Mouse (Mus musculus): ENCODE results near the gene Hectd2. TPM values are rescaled to one million over a fixed set of nuclear protein-coding genes. Genes with fewer than 3 reads are reported as not detected.

The Hectd2 gene
- polyA plus RNA-seq, 1 experiment from 2014 or later: 1.9 TPM

DNA sequence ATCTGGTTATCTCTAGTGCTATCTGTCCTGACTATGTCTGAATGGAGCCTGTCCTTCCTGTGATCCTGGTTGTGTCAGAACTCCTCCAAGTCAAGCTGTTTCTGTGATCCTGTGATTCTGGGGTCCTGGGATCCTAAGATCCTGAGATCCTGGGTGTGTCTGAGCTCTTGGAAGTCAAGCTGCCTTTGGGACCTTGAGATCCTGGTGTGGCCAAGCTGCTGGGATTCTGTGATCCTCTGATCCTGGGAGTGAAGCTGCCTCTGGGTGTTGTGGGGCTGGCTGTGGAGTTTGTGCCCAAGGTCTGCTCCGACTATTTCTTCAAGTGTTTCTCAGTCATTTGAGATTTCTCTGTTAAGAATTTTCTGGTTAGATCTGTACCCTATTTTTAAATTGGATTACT lies 98.2 kb downstream of the Hectd2 start:
- Histone ChIP-seq H3K9me3 (no peaks in the 10 kb centered on the region), H3K36me3 (no peaks in the 10 kb centered on the region), H3K4me1 (replicated peaks) (no peaks in the 10 kb centered on the region), H3K4me3 (replicated peaks) (no peak overlapping the region), H3K4me2 (no peak overlapping the region), H3K27me3 (no peaks in the 10 kb centered on the region), H3K9ac (replicated peaks) (no peak overlapping the region), H3K27ac (no peak overlapping the region)
- ATAC-seq (ENCODE audit: insufficient number of reproducible peaks, insufficient read depth, low FRiP score, low TSS enrichment, low read depth): no peak
- 88% methylated on average over 1 of the region's 1 CpGs for WGBS

DNA sequence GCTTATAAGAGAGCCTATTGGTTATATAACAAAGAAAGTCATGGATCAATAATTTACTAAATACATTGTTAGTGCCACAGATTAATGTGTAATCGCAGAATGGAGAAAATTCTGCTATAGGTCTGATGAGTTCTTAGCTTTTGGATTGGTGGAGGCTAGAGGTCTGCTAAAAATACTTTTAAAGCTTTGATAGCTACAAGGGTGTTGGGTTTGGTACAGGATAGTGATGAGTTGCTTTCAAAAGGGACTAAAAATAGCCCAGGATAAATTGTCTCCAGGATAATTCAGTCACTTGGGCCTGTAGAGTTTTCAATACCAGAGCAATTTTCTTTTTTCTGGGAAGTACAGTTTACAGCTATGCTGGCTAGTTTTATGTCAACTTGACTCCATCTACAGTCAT lies 108.3 kb downstream of the Hectd2 start:
- ATAC-seq (ENCODE audit: insufficient number of reproducible peaks, insufficient read depth, low FRiP score, low TSS enrichment, low read depth): no peak
- Histone ChIP-seq H3K9me3 (no peaks in the 10 kb centered on the region), H3K27ac (no peak overlapping the region), H3K27me3 (no peaks in the 10 kb centered on the region; the same call in 1 of the 2 replicates), H3K4me2 (no peak overlapping the region), H3K4me1 (replicated peaks) (no peaks in the 10 kb centered on the region), H3K36me3 (no peaks in the 10 kb centered on the region), H3K4me3 (replicated peaks) (no peak overlapping the region), H3K9ac (replicated peaks) (no peak overlapping the region)
- WGBS: 90% methylated on average over 1 of the region's 1 CpGs

DNA sequence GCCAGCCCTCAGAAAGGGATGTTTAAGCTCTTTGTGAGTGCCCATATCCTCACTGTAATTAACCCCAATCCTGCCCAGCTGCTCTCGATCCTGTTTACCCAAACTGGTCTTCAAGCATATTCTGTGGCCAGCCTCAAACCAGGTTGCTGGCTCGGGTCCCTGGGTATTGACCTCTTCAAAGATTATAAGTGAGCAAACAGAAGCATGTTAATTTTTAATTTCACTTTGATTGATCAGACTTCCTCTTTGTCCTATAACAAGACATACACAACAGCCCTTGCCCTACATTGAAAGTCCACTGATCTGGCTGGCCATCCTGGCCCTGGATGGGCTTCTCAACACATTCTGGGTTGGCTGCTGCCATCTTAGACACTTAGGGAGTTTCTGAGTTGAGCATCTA lies 109.5 kb downstream of the Hectd2 start:
- ATAC-seq (ENCODE audit: insufficient number of reproducible peaks, insufficient read depth, low FRiP score, low TSS enrichment, low read depth): no peak
- no peak overlapping the region for H3K4me3 ChIP-seq (replicated peaks)
- no peak overlapping the region for H3K27ac ChIP-seq
- no peaks in the 10 kb centered on the region for H3K9me3 ChIP-seq
- H3K27me3 ChIP-seq: no peaks in the 10 kb centered on the region; the same call in 1 of the 2 replicates
- 80% methylated on average over 2 of the region's 2 CpGs for WGBS
- no peaks in the 10 kb centered on the region for H3K36me3 ChIP-seq
- H3K9ac ChIP-seq (replicated peaks): no peak overlapping the region
- no peak overlapping the region for H3K4me2 ChIP-seq
- H3K4me1 ChIP-seq (replicated peaks): no peaks in the 10 kb centered on the region; the same call in 1 of the 2 replicates

DNA sequence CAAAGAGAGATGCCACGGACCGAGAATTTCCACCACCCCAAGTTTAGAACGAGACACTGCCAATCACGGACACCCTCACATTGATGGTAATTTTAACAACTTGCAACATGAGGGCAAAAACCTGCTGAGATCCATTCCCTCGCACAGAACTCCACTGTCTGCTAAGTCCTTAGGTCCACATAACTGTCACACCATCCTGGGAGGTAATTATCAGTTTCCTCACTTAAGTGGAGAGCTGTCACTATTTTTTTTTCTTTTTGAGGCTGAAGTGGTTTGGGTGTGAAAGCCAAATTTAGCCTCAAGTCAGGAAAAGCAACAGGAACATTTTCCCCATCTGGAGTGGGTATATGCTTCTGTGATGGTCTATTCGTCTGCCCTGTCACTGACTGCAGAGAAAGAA lies 110.0 kb downstream of the Hectd2 start:
- Histone ChIP-seq H3K27ac (no peak overlapping the region), H3K9me3 (no peaks in the 10 kb centered on the region), H3K9ac (replicated peaks) (no peak overlapping the region), H3K4me1 (replicated peaks) (no peaks in the 10 kb centered on the region; the same call in 1 of the 2 replicates), H3K4me3 (replicated peaks) (no peak overlapping the region), H3K4me2 (no peak overlapping the region), H3K27me3 (no peaks in the 10 kb centered on the region; the same call in 1 of the 2 replicates), H3K36me3 (no peaks in the 10 kb centered on the region)
- WGBS: 72% methylated on average over 6 of the region's 6 CpGs
- no peak for ATAC-seq (ENCODE audit: insufficient number of reproducible peaks, insufficient read depth, low FRiP score, low TSS enrichment, low read depth)

DNA sequence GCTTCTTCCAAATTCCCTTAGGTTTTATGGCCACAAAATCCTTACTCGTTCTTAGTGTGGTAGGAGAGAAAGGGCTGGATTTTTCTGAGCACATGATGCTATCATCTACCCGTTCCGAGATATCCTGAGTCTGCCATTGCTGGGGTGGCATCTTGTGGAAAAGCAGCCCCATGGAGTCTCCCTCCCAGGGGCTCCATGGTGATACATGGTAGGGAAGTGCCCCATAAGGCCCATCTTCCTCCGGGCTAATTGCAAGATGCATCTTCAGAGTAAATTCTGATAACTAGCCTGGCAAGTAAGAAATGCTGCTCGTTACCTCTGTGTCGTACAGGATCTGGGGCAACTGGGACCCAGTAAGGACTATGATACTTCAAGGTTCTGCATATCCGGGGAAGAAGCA lies 110.8 kb downstream of the Hectd2 start:
- WGBS: 87% methylated on average over 7 of the region's 7 CpGs
- ATAC-seq (ENCODE audit: insufficient number of reproducible peaks, insufficient read depth, low FRiP score, low TSS enrichment, low read depth): no peak

DNA sequence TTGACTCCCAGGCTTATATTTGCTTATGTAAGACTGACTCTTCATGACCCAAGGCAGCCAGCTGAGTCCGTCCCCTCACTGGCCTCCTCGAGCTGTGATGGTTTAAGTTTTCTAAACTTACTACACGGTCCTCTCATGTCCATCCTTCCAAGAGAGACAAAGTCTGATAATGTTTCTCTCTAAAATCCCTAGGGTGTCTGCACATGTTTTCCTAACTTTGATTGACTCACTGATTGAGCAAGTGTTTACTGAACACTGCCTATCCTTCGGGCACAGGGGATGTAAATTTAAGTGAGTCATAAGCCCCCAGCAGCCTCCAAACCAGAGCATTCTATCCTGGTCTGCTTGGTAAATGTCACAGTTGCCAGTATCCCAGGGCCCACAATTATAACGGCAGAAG lies 111.2 kb downstream of the Hectd2 start:
- Histone ChIP-seq H3K4me3 (replicated peaks) (no peak overlapping the region), H3K9ac (replicated peaks) (no peak overlapping the region), H3K27me3 (no peaks in the 10 kb centered on the region; the same call in 1 of the 2 replicates), H3K4me1 (replicated peaks) (peaks cover 8% of the 10 kb centered on the region), H3K36me3 (no peaks in the 10 kb centered on the region), H3K27ac (no peak overlapping the region), H3K4me2 (no peak overlapping the region), H3K9me3 (no peaks in the 10 kb centered on the region)
- whole genome bisulfite sequencing: 69% methylated on average over 5 of the region's 5 CpGs
- ATAC-seq (ENCODE audit: insufficient number of reproducible peaks, insufficient read depth, low FRiP score, low TSS enrichment, low read depth): no peak

More for the DNA sequence above, 110.8 kb downstream of the Hectd2 start:
- H3K27me3 ChIP-seq: no peaks in the 10 kb centered on the region; the same call in 1 of the 2 replicates
- no peaks in the 10 kb centered on the region for H3K9me3 ChIP-seq
- no peak overlapping the region for H3K27ac ChIP-seq
- no peak overlapping the region for H3K4me3 ChIP-seq (replicated peaks)
- H3K4me2 ChIP-seq: no peak overlapping the region
- no peak overlapping the region for H3K9ac ChIP-seq (replicated peaks)
- H3K36me3 ChIP-seq: no peaks in the 10 kb centered on the region
- peaks cover 3% of the 10 kb centered on the region for H3K4me1 ChIP-seq (replicated peaks)

DNA sequence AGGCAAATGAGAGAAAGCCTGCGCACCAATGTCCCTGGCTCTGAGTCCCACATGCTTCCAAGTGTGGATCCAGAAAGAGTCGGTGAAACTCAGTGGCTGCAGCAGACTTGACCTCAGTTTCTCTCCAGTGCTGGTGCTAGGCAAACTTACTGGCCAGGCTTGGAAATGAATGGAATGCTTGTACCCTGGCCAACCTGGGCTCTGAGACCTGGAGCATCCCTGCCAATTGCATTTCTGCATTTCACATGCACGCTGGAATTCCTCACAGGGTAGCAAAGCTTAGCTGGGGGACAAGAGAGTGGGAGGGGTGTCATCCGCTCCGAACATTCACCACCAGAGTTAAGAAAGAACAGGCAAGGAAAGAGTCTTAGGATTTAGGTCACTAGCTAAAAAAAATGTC lies 112.0 kb downstream of the Hectd2 start:
- H3K9ac ChIP-seq (replicated peaks): no peak overlapping the region
- ATAC-seq (ENCODE audit: insufficient number of reproducible peaks, insufficient read depth, low FRiP score, low TSS enrichment, low read depth): no peak
- no peaks in the 10 kb centered on the region for H3K9me3 ChIP-seq
- no peak overlapping the region for H3K27ac ChIP-seq
- H3K4me1 ChIP-seq (replicated peaks): peaks cover 8% of the 10 kb centered on the region
- H3K4me2 ChIP-seq: no peak overlapping the region
- WGBS: 91% methylated on average over 5 of the region's 5 CpGs
- H3K4me3 ChIP-seq (replicated peaks): no peak overlapping the region
- no peaks in the 10 kb centered on the region for H3K36me3 ChIP-seq
- no peaks in the 10 kb centered on the region; the same call in 1 of the 2 replicates for H3K27me3 ChIP-seq

DNA sequence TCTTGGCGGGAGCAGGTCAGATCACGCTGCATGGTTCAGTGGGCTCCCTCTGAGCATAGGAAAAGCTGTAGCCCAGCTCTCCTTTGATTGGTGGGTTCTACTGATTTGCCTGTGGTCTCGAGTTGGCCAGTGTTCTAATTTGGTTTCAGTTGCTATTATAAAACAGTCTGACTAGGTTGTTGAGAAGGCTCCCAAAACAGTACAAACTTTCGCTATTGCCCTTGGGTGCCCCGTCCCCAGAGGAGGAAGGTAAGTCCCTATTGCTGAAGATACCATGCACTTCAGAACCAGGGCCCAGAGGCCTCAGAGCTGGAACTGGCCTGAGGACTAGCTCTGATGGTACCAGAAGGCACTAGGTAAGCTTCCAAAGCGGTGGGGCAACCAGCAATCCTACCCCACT lies 112.9 kb downstream of the Hectd2 start:
- peaks cover 8% of the 10 kb centered on the region for H3K4me1 ChIP-seq (replicated peaks)
- H3K36me3 ChIP-seq: no peaks in the 10 kb centered on the region
- WGBS: 89% methylated on average over 6 of the region's 6 CpGs
- H3K4me3 ChIP-seq (replicated peaks): no peak overlapping the region
- no peak overlapping the region for H3K9ac ChIP-seq (replicated peaks)
- no peaks in the 10 kb centered on the region; the same call in 1 of the 2 replicates for H3K27me3 ChIP-seq
- ATAC-seq (ENCODE audit: insufficient number of reproducible peaks, insufficient read depth, low FRiP score, low TSS enrichment, low read depth): no peak
- H3K9me3 ChIP-seq: no peaks in the 10 kb centered on the region
- H3K4me2 ChIP-seq: no peak overlapping the region
- H3K27ac ChIP-seq: no peak overlapping the region

DNA sequence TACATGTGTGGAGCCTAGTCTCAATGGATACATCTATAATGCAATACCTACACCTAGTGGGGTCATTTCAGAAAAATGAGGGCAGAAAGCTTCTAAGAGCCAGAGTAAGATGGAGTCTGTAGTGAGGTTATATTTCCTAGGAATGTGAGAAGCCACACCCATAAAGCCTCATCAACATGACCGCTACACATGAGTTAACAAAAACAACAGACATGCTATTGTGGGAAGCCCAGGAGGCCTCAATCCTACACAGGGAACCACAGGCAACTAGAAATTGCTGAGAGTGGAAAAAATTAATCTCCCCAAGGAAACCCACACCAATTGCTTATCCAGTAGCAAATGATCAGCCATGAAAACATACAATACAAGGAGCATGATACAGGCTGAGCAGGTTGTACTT lies 113.7 kb downstream of the Hectd2 start:
- H3K4me1 ChIP-seq (replicated peaks): peaks cover 8% of the 10 kb centered on the region
- H3K27ac ChIP-seq: no peak overlapping the region
- 82% methylated on average over 1 of the region's 1 CpGs for WGBS
- H3K27me3 ChIP-seq: no peaks in the 10 kb centered on the region; the same call in 1 of the 2 replicates
- H3K36me3 ChIP-seq: no peaks in the 10 kb centered on the region
- H3K9me3 ChIP-seq: no peaks in the 10 kb centered on the region
- H3K4me3 ChIP-seq (replicated peaks): no peak overlapping the region
- ATAC-seq (ENCODE audit: insufficient number of reproducible peaks, insufficient read depth, low FRiP score, low TSS enrichment, low read depth): no peak
- H3K9ac ChIP-seq (replicated peaks): no peak overlapping the region
- H3K4me2 ChIP-seq: no peak overlapping the region

DNA sequence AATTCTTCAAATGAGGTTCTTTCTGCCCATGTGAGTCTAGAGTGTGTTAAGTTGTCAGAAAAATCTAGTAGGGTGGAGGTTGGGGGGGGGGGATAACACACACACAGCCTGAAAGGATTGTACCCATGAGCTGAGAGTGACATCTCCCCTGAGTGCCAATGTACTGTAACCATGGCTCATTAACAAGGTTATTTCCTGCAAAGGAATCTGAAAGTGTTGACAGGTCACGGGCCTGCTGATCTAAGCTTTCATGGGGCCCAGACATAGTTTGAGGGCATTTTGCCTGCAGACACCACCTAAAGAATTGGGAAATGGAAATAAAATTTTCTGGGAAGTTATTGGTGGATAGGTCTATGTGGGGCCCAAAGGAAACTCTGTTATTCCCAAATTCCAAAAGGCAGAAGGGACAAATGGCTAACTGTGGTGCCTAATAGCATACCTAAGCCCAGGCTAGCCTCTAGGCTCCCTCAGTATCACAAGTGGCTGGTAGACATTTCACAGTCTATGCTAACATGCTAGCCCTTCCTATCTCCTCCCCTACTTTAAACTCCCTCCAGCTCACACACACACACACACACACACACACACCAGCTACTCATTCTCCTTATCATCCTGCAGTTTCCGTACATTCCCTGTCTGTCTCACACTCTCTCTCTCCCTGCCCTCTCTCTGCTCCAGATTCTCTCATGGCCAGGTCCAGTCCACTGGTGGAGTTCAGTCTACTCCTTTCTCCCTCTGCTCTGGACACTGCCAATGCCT lies 114.6 kb downstream of the Hectd2 start:
- H3K4me1 ChIP-seq (replicated peaks): peaks cover 8% of the 10 kb centered on the region
- H3K4me2 ChIP-seq: no peak overlapping the region
- no peak overlapping the region for H3K27ac ChIP-seq
- H3K9ac ChIP-seq (replicated peaks): no peak overlapping the region
- no peaks in the 10 kb centered on the region for H3K9me3 ChIP-seq
- no peaks in the 10 kb centered on the region; the same call in 1 of the 2 replicates for H3K27me3 ChIP-seq
- WGBS: 70% methylated on average over 2 of the region's 2 CpGs
- H3K4me3 ChIP-seq (replicated peaks): no peak overlapping the region
- no peaks in the 10 kb centered on the region for H3K36me3 ChIP-seq
- no peak for ATAC-seq (ENCODE audit: insufficient number of reproducible peaks, insufficient read depth, low FRiP score, low TSS enrichment, low read depth)

DNA sequence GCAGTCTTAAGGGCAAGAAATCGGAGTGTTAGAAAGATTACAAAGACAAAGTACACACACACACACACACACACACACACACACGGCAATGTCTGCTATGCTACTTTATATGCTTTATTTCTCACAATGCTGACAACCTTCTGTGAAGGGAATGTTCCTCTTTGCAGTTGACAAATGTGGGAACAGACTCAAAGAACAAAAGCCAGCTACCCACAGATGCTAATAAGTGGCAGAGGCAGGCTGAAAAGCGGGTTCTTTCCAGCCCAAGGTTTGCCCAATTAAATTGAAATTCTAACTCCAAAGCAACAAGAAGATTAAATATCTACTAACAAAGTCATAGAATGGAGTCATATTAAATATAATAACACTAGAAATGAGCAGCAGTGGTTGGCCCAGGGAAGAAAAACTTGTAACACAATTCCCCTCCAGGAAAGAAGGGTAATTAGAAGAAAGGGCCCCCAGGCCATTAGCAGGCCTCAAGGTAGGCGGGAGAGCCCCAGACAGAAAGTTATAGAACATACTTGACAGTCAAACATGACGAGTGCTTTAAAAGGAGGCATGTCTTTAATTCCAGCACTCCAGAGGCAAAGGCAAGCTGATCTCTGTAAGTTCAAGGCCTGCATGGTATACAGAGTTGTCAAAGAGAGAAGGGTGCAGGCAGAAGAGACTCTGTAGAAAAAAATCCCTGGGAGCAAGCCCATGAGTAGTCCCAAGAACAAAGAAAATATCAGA lies 115.4 kb downstream of the Hectd2 start:
- no peak overlapping the region for H3K4me2 ChIP-seq
- 58% methylated on average over 5 of the region's 5 CpGs for WGBS
- no peaks in the 10 kb centered on the region for H3K36me3 ChIP-seq
- H3K9me3 ChIP-seq: no peaks in the 10 kb centered on the region
- no peak overlapping the region for H3K27ac ChIP-seq
- no peak overlapping the region for H3K9ac ChIP-seq (replicated peaks)
- H3K4me3 ChIP-seq (replicated peaks): no peak overlapping the region
- peaks cover 8% of the 10 kb centered on the region for H3K4me1 ChIP-seq (replicated peaks)
- no peaks in the 10 kb centered on the region; the same call in 1 of the 2 replicates for H3K27me3 ChIP-seq
- no peak for ATAC-seq (ENCODE audit: insufficient number of reproducible peaks, insufficient read depth, low FRiP score, low TSS enrichment, low read depth)
